Comparison of ENCODE assay signal across 7 mouse cellular contexts in the genomic region with DNA sequence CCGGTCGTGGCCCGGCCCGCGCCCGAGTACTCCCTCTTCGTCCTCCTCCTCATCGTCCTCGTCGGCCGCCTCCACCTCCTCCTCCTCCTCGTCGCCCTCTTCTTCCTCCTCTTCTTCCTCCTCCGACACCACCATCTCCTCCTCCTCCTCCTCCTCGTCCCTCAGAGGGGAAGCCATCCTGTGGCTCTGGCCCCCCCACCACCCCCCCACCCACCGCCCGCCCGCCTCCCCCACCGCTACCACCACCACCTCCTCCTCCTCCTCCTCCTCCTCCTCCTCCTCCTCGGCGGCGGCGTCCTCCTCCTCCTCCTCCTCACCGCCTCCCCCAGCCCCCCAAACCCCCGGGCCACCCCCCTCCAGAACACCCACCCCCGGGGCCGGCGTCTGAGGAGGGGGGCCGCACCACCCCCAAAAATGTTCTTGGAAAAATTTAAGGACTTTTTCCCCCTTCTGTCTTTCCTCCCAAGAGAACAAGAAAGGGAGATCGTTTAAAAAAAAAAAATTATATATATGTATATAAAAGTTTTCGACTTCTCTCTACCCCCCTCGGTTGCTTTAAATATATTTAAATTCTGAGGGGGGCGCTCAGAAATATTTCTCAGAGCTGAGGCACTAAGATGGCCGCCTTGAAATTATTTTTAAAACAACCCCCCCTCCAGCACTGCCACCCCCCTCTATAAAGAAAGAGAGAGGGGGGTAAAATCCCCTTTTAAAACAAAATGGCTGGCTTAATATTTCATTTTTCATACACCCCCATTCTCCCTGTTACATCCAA. TPM values are rescaled to one million over a fixed set of nuclear protein-coding genes. Genes with fewer than 3 reads are reported as not detected.
DNase-seq lines count a peak whose midpoint lies in the region; ATAC-seq and TF ChIP-seq lines count a peak whose summit lies in the region.

A gene (minus strand): TSS at position 192 of the 775 bp plus-strand sequence.

- 2% methylated on average over 20 of the region's 34 CpGs for WGBS in heart, postnatal 0 days
- 10% methylated on average over 13 of the region's 34 CpGs for WGBS in limb, embryonic 10.5 days

- 0 out of 2 replicates have a peak, but pooled peaks cover 6% of the 10 kb centered on the region for H3K36me3 ChIP-seq in heart, postnatal 0 days (replicated peaks; ENCODE audit: control insufficient read depth, insufficient read depth, low read length)
- peaks cover 37% of the 10 kb centered on the region for H3K36me3 ChIP-seq in limb, embryonic 10.5 days

- no peaks in the 10 kb centered on the region for H3K27me3 ChIP-seq in heart, postnatal 0 days (ENCODE audit: control insufficient read depth, insufficient read depth, low read length)
- H3K27me3 ChIP-seq in limb, embryonic 10.5 days (ENCODE audit: low read depth, poor library complexity, severe bottlenecking), result no peaks in the 10 kb centered on the region

- H3K4me2 ChIP-seq in heart, postnatal 0 days (ENCODE audit: low read depth, low read length), result peak within 1 kb of the TSS; percentile 99

- peak within 1 kb of the TSS; percentile 99 for H3K4me3 ChIP-seq in heart, postnatal 0 days (ENCODE audit: low read depth, low read length)
- peak within 1 kb of the TSS; percentile 98 for H3K4me3 ChIP-seq in limb, embryonic 10.5 days

- no peaks in the 10 kb centered on the region for H3K9me3 ChIP-seq in heart, postnatal 0 days (replicated peaks; ENCODE audit: control insufficient read depth, low read length)
- H3K9me3 ChIP-seq in limb, embryonic 10.5 days (replicated peaks), result no peaks in the 10 kb centered on the region

- ATAC-seq in heart, postnatal 0 days (ENCODE audit: insufficient read depth, low read depth), result no peak
- no peak for ATAC-seq in monocyte, adult 5-6 weeks (replicated peaks; ENCODE audit: insufficient number of reproducible peaks, low FRiP score, low TSS enrichment, poor library complexity, severe bottlenecking)

- no peak for TF ChIP-seq EP300 in heart, postnatal 0 days (IDR thresholded peaks at IDR 0.05; ENCODE audit: low read depth)

- no peak for TF ChIP-seq CTCF in heart, postnatal 0 days (IDR thresholded peaks at IDR 0.05; ENCODE audit: low read depth)

- DNase-seq in urinary bladder, postnatal 14 days (ENCODE audit: low spot score), result peak; percentile 34
- DNase-seq in urinary bladder, postnatal 4 days (ENCODE audit: low spot score in 2 of 2), result no peak
- DNase-seq in embryo, embryonic 10.5 days (ENCODE audit: low spot score), result peak; percentile 46
- no peak for DNase-seq in heart, postnatal 0 days (ENCODE audit: low spot score)
- DNase-seq in limb, embryonic 10.5 days (ENCODE audit: low spot score), result no peak
- DNase-seq in cerebellum, adult 18-20 months, result no peak

- peak within 1 kb of the TSS; percentile 97 for H3K27ac ChIP-seq in heart, postnatal 0 days (ENCODE audit: low read depth)
- H3K27ac ChIP-seq in limb, embryonic 10.5 days, result peak within 1 kb of the TSS; percentile 100

- peaks cover 39% of the 10 kb centered on the region for H3K4me1 ChIP-seq in heart, postnatal 0 days (ENCODE audit: control insufficient read depth, insufficient read depth)
- peaks cover 68% of the 10 kb centered on the region for H3K4me1 ChIP-seq in limb, embryonic 10.5 days

- peak within 1 kb of the TSS; percentile 99 for H3K9ac ChIP-seq in heart, postnatal 0 days (replicated peaks; ENCODE audit: low read depth, low read length)

RNA-seq across cellular contexts. Expression of the gene that starts here (rescaled TPM):
- 23.6 and 23.8 TPM in 2 replicates for total RNA-seq in heart, postnatal 0 days (2014; rRNA removed; ENCODE audit: low replicate concordance)
- 10.3 and 12.4 TPM in 2 replicates for polyA plus RNA-seq in heart, postnatal 0 days (2015; fragmentation: Nextera tagmentation; extraction: Ambion mirVana)
- 35.1 and 70.5 TPM in 2 replicates for polyA plus RNA-seq in limb, embryonic 10.5 days (2016; fragmentation: Nextera tagmentation; extraction: Ambion mirVana)
- total RNA-seq in monocyte, adult 5-6 weeks (2017), result 76.7 to 192 TPM (median 86.2 TPM) in 3 replicates

Comparison
In these comparisons a context has a peak if more than half of its experiments do, and no peak if none do; other contexts are left out.
1. DNase-seq: peak in urinary bladder, postnatal 14 days (single experiment) and embryo, embryonic 10.5 days (single experiment); none in urinary bladder, postnatal 4 days (0 of 2), heart, postnatal 0 days (single experiment), limb, embryonic 10.5 days (single experiment) and cerebellum, adult 18-20 months (0 of 2).